Mouse (Mus musculus) liver, postnatal 0 days (tissue): ENCODE measurements around the gene Mcam.

Experiments
- CTCF ChIP-seq: sonication (generic); IDR thresholded peaks from 2 replicates; pipeline ENCODE4 v1.5.1; 2016; ENCODE audit warnings: antibody characterized with exemption, low read depth
- EP300 ChIP-seq: IDR thresholded peaks from 2 replicates; pipeline ENCODE4 v1.6.1; 2016; ENCODE audit warnings: antibody characterized with exemption, low read depth, mild to moderate bottlenecking

DNA sequence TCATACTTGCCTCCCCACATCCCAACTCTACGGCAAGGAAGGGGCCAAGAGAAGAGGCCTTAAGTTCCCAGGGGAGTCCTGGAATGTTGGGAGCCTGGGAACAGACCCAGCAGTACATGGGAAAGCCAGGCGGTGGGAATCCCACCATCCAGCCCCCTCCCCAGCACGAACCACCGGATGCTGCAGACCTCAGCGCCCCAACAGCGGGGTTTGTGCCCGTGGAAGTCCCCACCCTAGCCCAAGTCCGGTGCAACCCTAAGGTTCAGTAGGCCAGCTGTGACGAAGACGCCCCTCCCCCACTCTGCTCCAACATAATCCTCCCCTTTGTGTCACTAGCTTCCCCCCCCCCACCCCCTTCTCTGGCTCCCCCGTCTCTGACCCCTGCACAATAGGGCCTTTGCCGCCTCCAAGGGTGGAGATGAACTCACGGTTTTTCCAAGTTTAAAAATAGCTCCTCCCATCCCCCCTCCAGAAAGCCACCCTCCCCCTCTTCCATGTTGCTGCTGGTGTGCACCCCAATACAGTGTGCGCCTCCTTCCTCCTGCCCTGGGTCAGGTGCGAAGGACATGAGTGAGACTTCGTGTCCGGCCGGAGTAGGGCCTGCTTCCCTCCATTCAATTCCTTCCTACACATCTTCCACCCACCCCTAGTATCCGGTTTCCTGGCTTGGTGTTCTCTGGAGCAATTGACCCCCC is 3.5 kb upstream of the Mcam start:
- TF ChIP-seq CTCF = no peak
- no peak for TF ChIP-seq EP300
